In genomic region chr2:131407337-131407736, GRCm38 (mm10) we compare ENCODE assay signal across 22 mouse cellular contexts.
"Had no signal": no experiment of that assay in that cellular context is flagged by ENCODE, and none has a peak within 500 bp of the region (broad histone marks: within the 10 kb centered on the region; RNA-seq: fewer than 3 reads in every experiment).

No protein-coding gene starts in this region.

- ATAC-seq: lung, postnatal 0 days; midbrain, embryonic 13.5 days; midbrain, embryonic 16.5 days had no signal

- H3K9me3 ChIP-seq: lung, embryonic 15.5 days; megakaryocyte, embryonic 14.5 days; midbrain, embryonic 10.5 days; midbrain, embryonic 13.5 days; neural tube, embryonic 13.5 days; neural tube, embryonic 15.5 days had no signal

- H3K9ac ChIP-seq: liver, embryonic 14.5 days; lung, embryonic 15.5 days; midbrain, embryonic 13.5 days; neural tube, embryonic 13.5 days; neural tube, embryonic 15.5 days had no signal

- H3K27me3 ChIP-seq: lung, embryonic 15.5 days; midbrain, embryonic 13.5 days; neural tube, embryonic 13.5 days; neural tube, embryonic 15.5 days had no signal

- H3K4me2 ChIP-seq: lung, embryonic 15.5 days; midbrain, embryonic 13.5 days; neural tube, embryonic 13.5 days; neural tube, embryonic 15.5 days had no signal

- H3K27ac ChIP-seq: liver, embryonic 14.5 days; lung, embryonic 15.5 days; macrophage; midbrain, embryonic 10.5 days; midbrain, embryonic 13.5 days; neural tube, embryonic 13.5 days; neural tube, embryonic 15.5 days had no signal

- DNase-seq: lung, adult 2 months; lung, postnatal 14 days; lung, postnatal 36 days; retina, postnatal 1 day; right cerebral cortex, adult 18-20 months; right cerebral cortex, postnatal 25 days; right cerebral cortex, postnatal 4 days; spleen, adult 18-20 months; thymus, adult 18-20 months; thymus, postnatal 14 days; thymus, postnatal 36 days had no signal

- H3K4me1 ChIP-seq: midbrain, embryonic 10.5 days; midbrain, embryonic 13.5 days; neural tube, embryonic 13.5 days; neural tube, embryonic 15.5 days had no signal

- H3K4me3 ChIP-seq: lung, embryonic 15.5 days; megakaryocyte, embryonic 14.5 days; midbrain, embryonic 10.5 days; midbrain, embryonic 13.5 days; myocyte; neural tube, embryonic 13.5 days; neural tube, embryonic 15.5 days had no signal

- H3K36me3 ChIP-seq: lung, embryonic 15.5 days; midbrain, embryonic 10.5 days; midbrain, embryonic 13.5 days; neural tube, embryonic 13.5 days; neural tube, embryonic 15.5 days had no signal
